Mouse (Mus musculus) CH12.LX (cell line): ENCODE measurements around the gene Ccdc93. TPM values are rescaled to one million over a fixed set of nuclear protein-coding genes. Genes with fewer than 3 reads are reported as not detected.

Experiments
- DNase-seq: peaks from one replicate; pipeline ENCODE4 v3.0.0-alpha.2; 2013; ENCODE audit errors: extremely low read depth
- H3K27ac ChIP-seq: 2 replicates; pipeline ENCODE4 v1.5.1; 2012; ENCODE audit warnings: low read depth, mild to moderate bottlenecking, control low read depth, moderate library complexity; ENCODE audit not compliant: insufficient read depth
- H3K27me3 ChIP-seq: replicated peaks from 2 replicates; pipeline ENCODE3; 2012; ENCODE audit warnings: inconsistent platforms
- H3K36me3 ChIP-seq, 2 experiments: replicated peaks in 1 of 2; 2 replicates each; pipeline versions ENCODE3 to v1.6.1; 2012; ENCODE audit warnings: inconsistent platforms in 1 of 2, low read length in 1 of 2, mild to moderate bottlenecking in 1 of 2, mixed read lengths in 1 of 2, moderate library complexity in 1 of 2; ENCODE audit not compliant: control insufficient read depth in 1 of 2, insufficient read depth in 1 of 2
- H3K4me1 ChIP-seq, 2 experiments: 2 replicates each; pipeline ENCODE4 v1.6.1; 2012; ENCODE audit warnings: inconsistent platforms in 1 of 2, moderate library complexity in 1 of 2; ENCODE audit not compliant: insufficient read depth in 2 of 2, control insufficient read depth in 1 of 2
- H3K4me2 ChIP-seq: 2 replicates; pipeline ENCODE4 v1.6.1; 2012; ENCODE audit warnings: low read depth, mild to moderate bottlenecking, control low read depth; ENCODE audit not compliant: poor library complexity, insufficient read depth, severe bottlenecking
- H3K4me3 ChIP-seq, 3 experiments: fragments of 150-350 bp in 1 of 3; sonication (generic) in 1 of 3; replicated peaks in 1 of 3; 2 replicates each; pipeline versions ENCODE3 to v1.5.1; 2011 to 2012; ENCODE audit warnings: low read depth in 2 of 3, low read length in 2 of 3, mild to moderate bottlenecking in 2 of 3, moderate library complexity in 2 of 3, control low read depth in 1 of 3, improper control_type of control experiment in 1 of 3, inconsistent platforms in 1 of 3, mixed read lengths in 1 of 3; ENCODE audit not compliant: poor library complexity in 1 of 3
- H3K79me2 ChIP-seq: replicated peaks from 2 replicates; pipeline ENCODE4 v1.6.1; 2012; ENCODE audit warnings: mild to moderate bottlenecking, moderate library complexity; ENCODE audit not compliant: control insufficient read depth, poor library complexity, insufficient read depth, severe bottlenecking; ENCODE audit errors: extremely low read depth
- H3K9ac ChIP-seq: 2 replicates; pipeline ENCODE4 v1.6.1; 2012; ENCODE audit warnings: low read depth, mild to moderate bottlenecking, control low read depth, moderate library complexity; ENCODE audit not compliant: insufficient read depth
- H3K9me3 ChIP-seq: replicated peaks from 2 replicates; pipeline ENCODE3; 2012; ENCODE audit warnings: low read length, inconsistent platforms, mixed read lengths
- BHLHE40 ChIP-seq: IDR thresholded peaks from 2 replicates; pipeline ENCODE4 v1.6.1; 2011; ENCODE audit warnings: mild to moderate bottlenecking, low read depth, low read length, improper control_type of control experiment
- CHD1 ChIP-seq: IDR thresholded peaks from 2 replicates; pipeline ENCODE4 v1.6.1; 2012; ENCODE audit warnings: low read depth, low read length, improper control_type of control experiment, inconsistent platforms
- CTCF ChIP-seq, 2 experiments: IDR thresholded peaks in 1 of 2; conservative IDR thresholded peaks in 1 of 2; 2 replicates each; pipeline ENCODE4 v1.5.1; 2011 to 2012; ENCODE audit warnings: low read depth in 2 of 2, low read length in 2 of 2, improper control_type of control experiment in 1 of 2, inconsistent platforms in 1 of 2, mild to moderate bottlenecking in 1 of 2, moderate library complexity in 1 of 2
- E2F4 ChIP-seq: IDR thresholded peaks from 2 replicates; pipeline ENCODE4 v1.6.1; 2011; ENCODE audit warnings: low read depth, low read length, improper control_type of control experiment; ENCODE audit not compliant: insufficient replicate concordance
- EP300 ChIP-seq: IDR thresholded peaks from 2 replicates; pipeline ENCODE4 v1.6.1; 2011; ENCODE audit warnings: low read length, improper control_type of control experiment
- ETS1 ChIP-seq: conservative IDR thresholded peaks from 2 replicates; pipeline ENCODE4 v1.6.1; 2012; ENCODE audit warnings: low read depth, mild to moderate bottlenecking, inconsistent platforms, low read length, improper control_type of control experiment, moderate library complexity
- JUN ChIP-seq: IDR thresholded peaks from 2 replicates; pipeline ENCODE4 v1.6.1; 2011; ENCODE audit warnings: low read depth, mild to moderate bottlenecking, low read length, improper control_type of control experiment, moderate library complexity; ENCODE audit not compliant: insufficient read depth
- KAT2A ChIP-seq: IDR thresholded peaks from 2 replicates; pipeline ENCODE4 v1.6.1; 2012; ENCODE audit warnings: low read length, improper control_type of control experiment, inconsistent platforms; ENCODE audit not compliant: insufficient replicate concordance
- MAFK ChIP-seq: IDR thresholded peaks from 2 replicates; pipeline ENCODE4 v1.6.1; 2011; ENCODE audit warnings: low read length, improper control_type of control experiment; ENCODE audit not compliant: insufficient replicate concordance
- MAZ ChIP-seq: IDR thresholded peaks from 2 replicates; pipeline ENCODE4 v1.6.1; 2012; ENCODE audit warnings: low read depth, mild to moderate bottlenecking, inconsistent platforms, low read length, improper control_type of control experiment, moderate library complexity
- MXI1 ChIP-seq: IDR thresholded peaks from 2 replicates; pipeline ENCODE4 v1.6.1; 2011; ENCODE audit warnings: mild to moderate bottlenecking, low read depth, low read length, improper control_type of control experiment
- MYC ChIP-seq: IDR thresholded peaks from 2 replicates; pipeline ENCODE4 v1.6.1; 2011; ENCODE audit warnings: low read depth, mild to moderate bottlenecking, improper control_type of control experiment, low read length
- NRF1 ChIP-seq: IDR thresholded peaks from 2 replicates; pipeline ENCODE4 v1.6.1; 2014; ENCODE audit warnings: low read depth, mild to moderate bottlenecking, inconsistent platforms, low read length, improper control_type of control experiment, moderate library complexity
- PAX5 ChIP-seq: IDR thresholded peaks from 2 replicates; pipeline ENCODE4 v1.6.1; 2012; ENCODE audit warnings: low read length, inconsistent platforms, mixed read lengths
- POLR2A ChIP-seq: IDR thresholded peaks from 2 replicates; pipeline ENCODE4 v1.6.1; 2011; ENCODE audit warnings: low read depth, mild to moderate bottlenecking, improper control_type of control experiment, low read length
- RCOR1 ChIP-seq: conservative IDR thresholded peaks from 2 replicates; pipeline ENCODE4 v1.6.1; 2012; ENCODE audit warnings: low read depth, mild to moderate bottlenecking, inconsistent platforms, low read length, improper control_type of control experiment
- SIN3A ChIP-seq: IDR thresholded peaks from 2 replicates; pipeline ENCODE4 v1.6.1; 2012; ENCODE audit warnings: low read length, improper control_type of control experiment, inconsistent platforms
- SMC3 ChIP-seq: IDR thresholded peaks from 2 replicates; pipeline ENCODE4 v1.6.1; 2011; ENCODE audit warnings: low read depth, low read length, improper control_type of control experiment
- UBTF ChIP-seq: IDR thresholded peaks from 2 replicates; pipeline ENCODE4 v1.6.1; 2012; ENCODE audit warnings: low read depth, mild to moderate bottlenecking, inconsistent platforms, low read length, improper control_type of control experiment, moderate library complexity
- USF1 ChIP-seq: IDR thresholded peaks from 2 replicates; pipeline ENCODE4 v1.6.1; 2014; ENCODE audit warnings: low read depth, mild to moderate bottlenecking, inconsistent platforms, low read length, improper control_type of control experiment
- USF2 ChIP-seq: conservative IDR thresholded peaks from 2 replicates; pipeline ENCODE4 v1.6.1; 2011; ENCODE audit warnings: low read depth, low read length, improper control_type of control experiment
- ZKSCAN1 ChIP-seq: IDR thresholded peaks from 2 replicates; pipeline ENCODE4 v1.6.1; 2012; ENCODE audit warnings: low read depth, inconsistent platforms, low read length, improper control_type of control experiment, borderline replicate concordance
- ZNF384 ChIP-seq: IDR thresholded peaks from 2 replicates; pipeline ENCODE4 v1.6.1; 2012; ENCODE audit warnings: low read depth, low read length, improper control_type of control experiment, inconsistent platforms
- dilution Hi-C: fragments of 300-500 bp; cut with MboI; formaldehyde crosslinking; loops from 2 replicates; pipeline ENCODE4 v1.14.3; 2020; ENCODE audit warnings: low sequenced_read_pairs; ENCODE audit not compliant: extremely low pct_unique_long_range_greater_than_20kb, extremely low pct_ligation_motif_present
- in situ Hi-C: fragments of 300-500 bp; cut with MboI; formaldehyde crosslinking; loops from 3 replicates; pipeline ENCODE4 v1.14.3; 2019; ENCODE audit warnings: low sequenced_read_pairs, low pct_ligation_motif_present, low pct_unique_long_range_greater_than_20kb, mixed read lengths
- polyA plus RNA-seq: library from polyadenylated mRNA; unstranded; fragments of >175 nt; gene quantifications from 2 replicates; pipeline ENCODE4 v1.2.1, GENCODE M21; 2012; ENCODE audit warnings: low read depth; ENCODE audit not compliant: insufficient read length
- total RNA-seq, 2 experiments: library from RNA; depleted of rRNA; stranded (reverse); fragments of 300-350 nt in 1 of 2; fragments of >200 nt in 1 of 2; gene quantifications; 2 replicates each; pipeline ENCODE4 v1.2.3; 2012 to 2014

Gene Ccdc93
- total and polyA plus RNA-seq, 3 experiments: 21.0 to 34.0 (median 23.7) TPM

DNA sequence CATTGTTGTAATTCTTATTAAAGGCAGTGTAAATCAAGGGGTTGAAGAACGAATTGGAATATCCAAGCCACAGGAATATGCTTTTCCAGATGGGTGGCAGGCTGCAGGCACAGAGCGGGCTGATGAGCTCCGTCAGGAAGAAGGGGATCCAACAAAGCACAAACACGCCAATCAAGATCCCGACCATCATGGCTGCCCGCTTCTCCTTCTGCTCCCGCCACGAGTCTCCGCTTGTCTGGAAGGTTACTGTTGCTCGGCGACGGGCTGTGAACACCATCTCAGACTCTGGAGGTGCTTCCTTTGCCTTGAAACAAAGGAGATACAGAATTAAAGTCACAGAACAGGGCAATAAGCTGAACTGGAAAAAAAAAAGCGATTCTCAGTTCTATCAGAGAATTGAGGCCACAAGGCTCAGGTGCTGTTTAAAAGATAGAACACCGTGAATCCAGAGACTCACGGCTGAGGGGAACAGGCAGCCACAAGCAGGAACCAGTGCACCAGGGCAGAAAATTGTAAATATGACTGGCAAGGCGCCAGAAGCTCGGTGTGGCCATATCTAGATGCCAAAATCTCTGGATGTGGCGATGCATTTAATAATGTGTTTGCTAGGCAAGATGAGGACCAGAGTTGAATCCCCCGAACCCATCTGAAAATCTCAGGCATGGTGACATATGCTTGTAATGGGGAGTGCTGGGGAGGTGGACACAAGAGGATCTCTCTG lies 79.7 kb downstream of the Ccdc93 start:
- in situ Hi-C loops: no loop called here

DNA sequence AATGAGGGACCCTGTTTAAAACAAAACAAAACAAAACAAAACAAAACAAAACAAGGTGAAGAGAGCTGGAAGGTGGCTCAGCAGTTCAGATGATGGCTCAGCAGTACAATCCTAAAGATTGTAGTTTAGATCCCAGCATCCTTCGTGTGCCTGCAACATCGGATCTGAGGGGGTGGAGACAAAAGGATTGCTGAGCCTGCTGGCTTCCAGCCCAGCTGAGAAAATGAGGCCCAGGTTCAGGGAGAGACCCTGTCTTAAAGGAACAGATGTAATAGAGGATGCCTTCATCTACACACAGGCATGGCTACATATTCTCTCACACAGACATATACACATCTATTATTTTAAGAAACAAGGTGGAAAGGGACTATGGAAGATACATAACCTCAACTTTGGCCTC lies 80.3 kb downstream of the Ccdc93 start:
- H3K27ac ChIP-seq: no peak overlapping the region
- dilution Hi-C loops (no loop called here), in situ Hi-C loops (no loop called here)

More for the DNA sequence above, 79.7 kb downstream of the Ccdc93 start:
- H3K9ac ChIP-seq: no peak overlapping the region
- no peaks in the 10 kb centered on the region for H3K27me3 ChIP-seq
- H3K79me2 ChIP-seq: no peaks in the 10 kb centered on the region
- H3K36me3 ChIP-seq: peaks cover 6 to 12% of the 10 kb centered on the region in 2 experiments
- no peak for DNase-seq
- TF ChIP-seq CHD1: no peak
- TF ChIP-seq MAFK: no peak
- TF ChIP-seq SMC3: no peak
- no peak for TF ChIP-seq ETS1
- no peak for TF ChIP-seq MAZ
- TF ChIP-seq PAX5: no peak
- no peak for TF ChIP-seq POLR2A
- TF ChIP-seq NRF1: no peak
- TF ChIP-seq MXI1: no peak
- no peak for TF ChIP-seq ZKSCAN1
- no peak for TF ChIP-seq ZNF384
- TF ChIP-seq, all 38 proteins: peak for 0
- H3K4me1 ChIP-seq: peaks cover 0 to 8% of the 10 kb centered on the region in 2 experiments; a peak in 1 of 4 replicates
- no peak overlapping the region for H3K27ac ChIP-seq
- dilution Hi-C loops: no loop called here
- no peak overlapping the region for H3K4me3 ChIP-seq
- no peaks in the 10 kb centered on the region for H3K9me3 ChIP-seq
- no peak overlapping the region for H3K4me2 ChIP-seq

More for the DNA sequence above, 80.3 kb downstream of the Ccdc93 start:
- H3K27me3 ChIP-seq: no peaks in the 10 kb centered on the region
- no peaks in the 10 kb centered on the region for H3K79me2 ChIP-seq
- H3K4me3 ChIP-seq: no peak overlapping the region
- H3K9ac ChIP-seq: no peak overlapping the region
- DNase-seq: no peak
- peaks cover 0 to 8% of the 10 kb centered on the region in 2 experiments; a peak in 1 of 4 replicates for H3K4me1 ChIP-seq
- no peak for TF ChIP-seq RCOR1
- TF ChIP-seq ZNF384: no peak
- no peak for TF ChIP-seq SIN3A
- no peak for TF ChIP-seq KAT2A
- TF ChIP-seq MYC: no peak
- TF ChIP-seq CHD1: no peak
- no peak for TF ChIP-seq MAZ
- TF ChIP-seq USF2: no peak
- no peak for TF ChIP-seq BHLHE40
- no peak for TF ChIP-seq JUN
- TF ChIP-seq SMC3: no peak
- TF ChIP-seq MXI1: no peak
- no peak for TF ChIP-seq USF1
- TF ChIP-seq UBTF: no peak
- TF ChIP-seq ETS1: no peak
- no peak for TF ChIP-seq E2F4
- TF ChIP-seq EP300: no peak
- no peak for TF ChIP-seq CTCF (conservative IDR thresholded peaks at IDR 0.05 in 1 of 2, IDR thresholded peaks at IDR 0.05 in 1 of 2; ENCODE audit: low read depth in 2 of 2, low read length in 2 of 2)
- TF ChIP-seq POLR2A: no peak
- no peak for TF ChIP-seq NRF1
- no peaks in the 10 kb centered on the region for H3K9me3 ChIP-seq
- H3K36me3 ChIP-seq: peaks cover 3 to 8% of the 10 kb centered on the region in 2 experiments
- H3K4me2 ChIP-seq: no peak overlapping the region
